Mouse (Mus musculus): ENCODE measurements around the gene Nck2.

DNA sequence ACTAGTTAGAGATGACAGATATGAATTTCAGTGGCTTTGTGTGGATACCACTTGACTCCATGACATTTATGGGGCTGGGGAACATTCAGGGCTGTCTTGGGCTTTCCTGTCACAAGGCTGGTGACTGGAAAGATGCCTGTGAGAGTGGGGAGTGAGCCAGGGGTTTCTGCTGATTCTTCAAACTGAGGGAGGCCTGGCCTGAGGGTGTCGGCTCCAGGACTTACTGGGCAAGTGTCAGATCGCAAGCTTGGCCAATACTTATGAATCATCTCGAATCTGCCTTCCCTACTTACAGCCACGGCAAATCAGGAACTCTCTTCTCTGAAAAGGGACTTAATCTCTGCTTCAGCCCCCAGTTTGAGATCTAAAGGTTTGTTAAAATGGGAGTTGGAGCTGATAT, 18.3 kb downstream of the Nck2 start:
- no peak for TF ChIP-seq CTCF (IDR thresholded peaks at IDR 0.05; ENCODE audit: low read depth, low read length)
- TF ChIP-seq POLR2A (IDR thresholded peaks at IDR 0.05; ENCODE audit: borderline replicate concordance, low read depth, low read length) = no peak
